17 mouse cellular contexts compared by ENCODE assay signal in genomic region chr16:29889346-29889745, GRCm38 (mm10).
"Had no signal": no experiment of that assay in that cellular context is flagged by ENCODE, and none has a peak within 500 bp of the region (broad histone marks: within the 10 kb centered on the region; RNA-seq: fewer than 3 reads in every experiment).

No protein-coding gene starts in this region.

- ATAC-seq: intestine, postnatal 0 days; midbrain, embryonic 16.5 days had no signal

- H3K9ac ChIP-seq: liver, embryonic 13.5 days; midbrain, embryonic 12.5 days; neural tube, embryonic 13.5 days had no signal

- H3K27ac ChIP-seq: liver, embryonic 13.5 days; midbrain, embryonic 12.5 days; neural tube, embryonic 13.5 days had no signal

- H3K4me2 ChIP-seq: liver, embryonic 13.5 days; midbrain, embryonic 12.5 days; neural tube, embryonic 13.5 days had no signal

- H3K36me3 ChIP-seq: liver, embryonic 13.5 days; midbrain, embryonic 12.5 days; neural tube, embryonic 13.5 days had no signal

- DNase-seq: kidney, adult 9 months; kidney, postnatal 14 days; kidney, postnatal 4 days; left cerebral cortex, postnatal 4 days; liver, embryonic 13.5 days; lung, adult 2 months; lung, postnatal 14 days; lung, postnatal 4 days; retina, postnatal 1 day; right cerebral cortex, postnatal 25 days; thymus, adult 18-20 months; thymus, postnatal 36 days had no signal

- H3K4me3 ChIP-seq: liver, embryonic 13.5 days; midbrain, embryonic 12.5 days; myocyte; neural tube, embryonic 13.5 days had no signal

- H3K9me3 ChIP-seq: liver, embryonic 13.5 days; midbrain, embryonic 12.5 days; neural tube, embryonic 13.5 days had no signal
